Comparison of ENCODE assay signal across 18 mouse cellular contexts in genomic region chr4:140855151-140855550, GRCm38 (mm10). TPM values are rescaled to one million over a fixed set of nuclear protein-coding genes. Genes with fewer than 3 reads are reported as not detected.
DNase-seq lines count a peak whose midpoint lies in the region; ATAC-seq and TF ChIP-seq lines count a peak whose summit lies in the region.
"Had no signal": no experiment of that assay in that cellular context is flagged by ENCODE, and none has a peak within 500 bp of the region (broad histone marks: within the 10 kb centered on the region; RNA-seq: fewer than 3 reads in every experiment).

No protein-coding gene starts in this region.

- peak overlapping the region; percentile 60; the same call in 1 of the 2 replicates for H3K27ac ChIP-seq in heart, embryonic 10.5 days
- H3K27ac ChIP-seq in midbrain, embryonic 11.5 days (ENCODE audit: low read depth, low read length), result no peak overlapping the region
- H3K27ac ChIP-seq in midbrain, postnatal 0 days (ENCODE audit: low read depth, low read length), result no peak overlapping the region
- peak overlapping the region; percentile 97 for H3K27ac ChIP-seq in liver, postnatal 0 days (ENCODE audit: low read depth)
- H3K27ac ChIP-seq: embryonic facial prominence, embryonic 13.5 days; forebrain, embryonic 15.5 days; heart, embryonic 13.5 days; hindbrain, embryonic 10.5 days had no signal

- no peak overlapping the region for H3K4me2 ChIP-seq in midbrain, embryonic 11.5 days
- H3K4me2 ChIP-seq in midbrain, postnatal 0 days (ENCODE audit: low read depth, low read length, poor library complexity, severe bottlenecking), result no peak overlapping the region
- peak overlapping the region; percentile 45 for H3K4me2 ChIP-seq in liver, postnatal 0 days (ENCODE audit: low read depth, low read length)
- H3K4me2 ChIP-seq: embryonic facial prominence, embryonic 13.5 days; forebrain, embryonic 15.5 days; heart, embryonic 13.5 days had no signal

- TF ChIP-seq CTCF in midbrain, postnatal 0 days (IDR thresholded peaks at IDR 0.05), result no peak
- no peak for TF ChIP-seq CTCF in liver, postnatal 0 days (IDR thresholded peaks at IDR 0.05; ENCODE audit: low read depth)

- no peaks in the 10 kb centered on the region for H3K36me3 ChIP-seq in heart, embryonic 10.5 days
- no peaks in the 10 kb centered on the region for H3K36me3 ChIP-seq in midbrain, embryonic 11.5 days (ENCODE audit: control insufficient read depth, insufficient read depth, low read length)
- H3K36me3 ChIP-seq in midbrain, postnatal 0 days (ENCODE audit: insufficient read depth, low read length), result no peaks in the 10 kb centered on the region
- H3K36me3 ChIP-seq in liver, postnatal 0 days (replicated peaks; ENCODE audit: insufficient read depth, low read length), result no peaks in the 10 kb centered on the region
- H3K36me3 ChIP-seq: embryonic facial prominence, embryonic 13.5 days; forebrain, embryonic 15.5 days; heart, embryonic 13.5 days; hindbrain, embryonic 10.5 days had no signal

- peaks cover 25% of the 10 kb centered on the region for H3K27me3 ChIP-seq in heart, embryonic 10.5 days (ENCODE audit: insufficient read depth, poor library complexity, severe bottlenecking)
- H3K27me3 ChIP-seq in midbrain, embryonic 11.5 days (ENCODE audit: control insufficient read depth, insufficient read depth, low read length), result no peaks in the 10 kb centered on the region
- no peaks in the 10 kb centered on the region for H3K27me3 ChIP-seq in midbrain, postnatal 0 days (ENCODE audit: insufficient read depth, low read length)
- H3K27me3 ChIP-seq in liver, postnatal 0 days (ENCODE audit: insufficient read depth, low read length), result no peaks in the 10 kb centered on the region
- H3K27me3 ChIP-seq: embryonic facial prominence, embryonic 13.5 days; forebrain, embryonic 15.5 days had no signal

- H3K4me1 ChIP-seq in heart, embryonic 10.5 days, result peaks cover 33% of the 10 kb centered on the region
- no peaks in the 10 kb centered on the region for H3K4me1 ChIP-seq in midbrain, embryonic 11.5 days (ENCODE audit: control insufficient read depth, insufficient read depth, low read length)
- H3K4me1 ChIP-seq in midbrain, postnatal 0 days (ENCODE audit: insufficient read depth, low read length), result no peaks in the 10 kb centered on the region
- peaks cover 47% of the 10 kb centered on the region for H3K4me1 ChIP-seq in liver, postnatal 0 days (ENCODE audit: insufficient read depth)
- H3K4me1 ChIP-seq: forebrain, embryonic 15.5 days had no signal

- WGBS in heart, embryonic 10.5 days, result 87% methylated on average over 6 of the region's 10 CpGs
- WGBS in midbrain, embryonic 11.5 days, result 91% methylated on average over 10 of the region's 10 CpGs
- 90% methylated on average over 10 of the region's 10 CpGs for WGBS in midbrain, postnatal 0 days
- WGBS in liver, postnatal 0 days (ENCODE audit: insufficient replicate concordance), result 63% methylated on average over 10 of the region's 10 CpGs

- H3K9ac ChIP-seq in midbrain, embryonic 11.5 days (ENCODE audit: low read length), result no peak overlapping the region
- no peak overlapping the region for H3K9ac ChIP-seq in midbrain, postnatal 0 days (replicated peaks; ENCODE audit: low read length, poor library complexity, severe bottlenecking)
- no peak overlapping the region for H3K9ac ChIP-seq in liver, postnatal 0 days (replicated peaks)
- H3K9ac ChIP-seq: embryonic facial prominence, embryonic 13.5 days; forebrain, embryonic 15.5 days; heart, embryonic 13.5 days had no signal

- no peaks in the 10 kb centered on the region for H3K9me3 ChIP-seq in heart, embryonic 10.5 days
- H3K9me3 ChIP-seq in midbrain, embryonic 11.5 days (ENCODE audit: control insufficient read depth, low read length), result no peaks in the 10 kb centered on the region
- no peaks in the 10 kb centered on the region for H3K9me3 ChIP-seq in midbrain, postnatal 0 days (ENCODE audit: low read length)
- no peaks in the 10 kb centered on the region for H3K9me3 ChIP-seq in liver, postnatal 0 days (ENCODE audit: low read length)
- H3K9me3 ChIP-seq: embryonic facial prominence, embryonic 13.5 days; forebrain, embryonic 15.5 days; heart, embryonic 13.5 days; hindbrain, embryonic 10.5 days had no signal

- ATAC-seq in midbrain, embryonic 11.5 days (ENCODE audit: low FRiP score), result no peak
- ATAC-seq in midbrain, postnatal 0 days (ENCODE audit: low FRiP score), result no peak
- peak; percentile 81 for ATAC-seq in erythroid progenitor cell, adult 5-6 weeks (replicated peaks; ENCODE audit: low FRiP score, poor library complexity, severe bottlenecking)
- peak; percentile 85 for ATAC-seq in liver, postnatal 0 days
- ATAC-seq: forebrain, embryonic 15.5 days had no signal

- peak; percentile 87 for DNase-seq in heart, embryonic 10.5 days (ENCODE audit: low spot score)
- DNase-seq in heart, adult 11 months, result no peak
- peak; percentile 54 for DNase-seq in midbrain, embryonic 11.5 days (ENCODE audit: low spot score, missing footprints)
- no peak for DNase-seq in midbrain, postnatal 0 days (ENCODE audit: low spot score)
- DNase-seq in liver, postnatal 0 days, result peak; percentile 56
- no peak for DNase-seq in cerebellum, postnatal 25 days
- no peak for DNase-seq in adrenal gland, postnatal 4 days (ENCODE audit: low spot score in 2 of 2)
- DNase-seq: adrenal gland, adult 2 months had no signal

- TF ChIP-seq EP300 in liver, postnatal 0 days (IDR thresholded peaks at IDR 0.05; ENCODE audit: low read depth), result peak; percentile 95

- no peak overlapping the region for H3K4me3 ChIP-seq in heart, embryonic 10.5 days
- H3K4me3 ChIP-seq in midbrain, embryonic 11.5 days (ENCODE audit: low read depth, low read length), result no peak overlapping the region
- no peak overlapping the region for H3K4me3 ChIP-seq in midbrain, postnatal 0 days (ENCODE audit: low read depth, low read length)
- no peak overlapping the region for H3K4me3 ChIP-seq in liver, postnatal 0 days (ENCODE audit: low read depth, low read length)
- H3K4me3 ChIP-seq: embryonic facial prominence, embryonic 13.5 days; forebrain, embryonic 15.5 days; heart, embryonic 13.5 days; hindbrain, embryonic 10.5 days; megakaryocyte, embryonic 14.5 days had no signal

RNA-seq across cellular contexts. Expression of gene Padi1, which starts 9.6 kb away (rescaled TPM):
- polyA plus RNA-seq in heart, embryonic 10.5 days (2016; fragmentation: Nextera tagmentation; extraction: Ambion mirVana), result 0.16 TPM in 2 replicates
- polyA plus RNA-seq in midbrain, embryonic 11.5 days (2014; fragmentation: Nextera tagmentation; extraction: Ambion mirVana), result 0.04 and 0.07 TPM in 2 replicates
- 0.14 and 0.16 TPM in 2 replicates for total RNA-seq in midbrain, postnatal 0 days (2014; rRNA removed)
- 0.06 TPM in 1 of 2 replicates, not detected in the other for polyA plus RNA-seq in midbrain, postnatal 0 days (2015; fragmentation: Nextera tagmentation; extraction: Ambion mirVana)
- not detected in 2 replicates for total RNA-seq in erythroid progenitor cell, adult 5-6 weeks (2015; ENCODE audit: low replicate concordance)
- total RNA-seq in erythroid progenitor cell, adult 5-6 weeks (2017; ENCODE audit: low replicate concordance), result not detected in 2 replicates
- 0.02 TPM in 1 of 2 replicates, not detected in the other for polyA plus RNA-seq in liver, postnatal 0 days (2015; fragmentation: Nextera tagmentation; extraction: Ambion mirVana)
- total RNA-seq in adrenal gland, postnatal 4 days (2021), result not detected
- total RNA-seq: adrenal gland, adult 2 months; liver, adult 2 months had no signal
- polyA plus RNA-seq: adrenal gland, adult 2 months; forebrain, embryonic 15.5 days; liver, adult 2 months; small intestine, adult 2 months had no signal

RNA-seq across cellular contexts. Expression of gene Padi3, which starts 44.7 kb away (rescaled TPM):
- polyA plus RNA-seq in heart, embryonic 10.5 days (2016; fragmentation: Nextera tagmentation; extraction: Ambion mirVana), result 0.87 and 0.96 TPM in 2 replicates
- polyA plus RNA-seq in midbrain, embryonic 11.5 days (2014; fragmentation: Nextera tagmentation; extraction: Ambion mirVana), result 0.06 TPM in 1 of 2 replicates, not detected in the other
- total RNA-seq in midbrain, postnatal 0 days (2014; rRNA removed), result 0.14 TPM in 1 of 2 replicates, not detected in the other
- polyA plus RNA-seq in midbrain, postnatal 0 days (2015; fragmentation: Nextera tagmentation; extraction: Ambion mirVana), result not detected in 2 replicates
- not detected in 2 replicates for total RNA-seq in erythroid progenitor cell, adult 5-6 weeks (2015; ENCODE audit: low replicate concordance)
- total RNA-seq in erythroid progenitor cell, adult 5-6 weeks (2017; ENCODE audit: low replicate concordance), result not detected in 2 replicates
- polyA plus RNA-seq in liver, postnatal 0 days (2015; fragmentation: Nextera tagmentation; extraction: Ambion mirVana), result 0.06 and 0.11 TPM in 2 replicates
- not detected for total RNA-seq in adrenal gland, postnatal 4 days (2021)
- total RNA-seq: adrenal gland, adult 2 months; left cerebral cortex, adult 8-10 months; liver, adult 2 months had no signal
- polyA plus RNA-seq: adrenal gland, adult 2 months; forebrain, embryonic 15.5 days; intestine, embryonic 14.5 days; liver, adult 2 months; small intestine, adult 2 months had no signal

RNA-seq across cellular contexts. Expression of gene Padi2, which starts 51.0 kb away (rescaled TPM):
- 2.9 and 6.3 TPM in 2 replicates for polyA plus RNA-seq in heart, embryonic 10.5 days (2016; fragmentation: Nextera tagmentation; extraction: Ambion mirVana)
- polyA plus RNA-seq in midbrain, embryonic 11.5 days (2014; fragmentation: Nextera tagmentation; extraction: Ambion mirVana), result 0.47 and 0.49 TPM in 2 replicates
- 3.1 and 7.1 TPM in 2 replicates for total RNA-seq in midbrain, postnatal 0 days (2014; rRNA removed)
- polyA plus RNA-seq in midbrain, postnatal 0 days (2015; fragmentation: Nextera tagmentation; extraction: Ambion mirVana), result 2.7 and 3.3 TPM in 2 replicates
- total RNA-seq in erythroid progenitor cell, adult 5-6 weeks (2015; ENCODE audit: low replicate concordance), result 1.1 and 3.4 TPM in 2 replicates
- 1.3 and 3.5 TPM in 2 replicates for total RNA-seq in erythroid progenitor cell, adult 5-6 weeks (2017; ENCODE audit: low replicate concordance)
- polyA plus RNA-seq in liver, postnatal 0 days (2015; fragmentation: Nextera tagmentation; extraction: Ambion mirVana), result 1.9 and 2.1 TPM in 2 replicates
- 1 to 10 TPM; 6.7 to 9.5 TPM for total RNA-seq in adrenal gland, postnatal 4 days (2021)

Comparison
In these comparisons a context has a peak if more than half of its experiments do, and no peak if none do; other contexts are left out.
1. DNase-seq: peak in heart, embryonic 10.5 days (single experiment), midbrain, embryonic 11.5 days (single experiment) and liver, postnatal 0 days (single experiment); none in heart, adult 11 months (single experiment), midbrain, postnatal 0 days (single experiment), cerebellum, postnatal 25 days (0 of 2) and adrenal gland, postnatal 4 days (0 of 2).
2. H3K27ac ChIP-seq: peak in heart, embryonic 10.5 days (single experiment) and liver, postnatal 0 days (single experiment); none in midbrain, embryonic 11.5 days (single experiment) and midbrain, postnatal 0 days (single experiment).
3. ATAC-seq: peak in erythroid progenitor cell, adult 5-6 weeks (single experiment) and liver, postnatal 0 days (single experiment); none in midbrain, embryonic 11.5 days (single experiment) and midbrain, postnatal 0 days (single experiment).